ENCODE assay signal across 9 mouse cellular contexts in the genomic region with DNA sequence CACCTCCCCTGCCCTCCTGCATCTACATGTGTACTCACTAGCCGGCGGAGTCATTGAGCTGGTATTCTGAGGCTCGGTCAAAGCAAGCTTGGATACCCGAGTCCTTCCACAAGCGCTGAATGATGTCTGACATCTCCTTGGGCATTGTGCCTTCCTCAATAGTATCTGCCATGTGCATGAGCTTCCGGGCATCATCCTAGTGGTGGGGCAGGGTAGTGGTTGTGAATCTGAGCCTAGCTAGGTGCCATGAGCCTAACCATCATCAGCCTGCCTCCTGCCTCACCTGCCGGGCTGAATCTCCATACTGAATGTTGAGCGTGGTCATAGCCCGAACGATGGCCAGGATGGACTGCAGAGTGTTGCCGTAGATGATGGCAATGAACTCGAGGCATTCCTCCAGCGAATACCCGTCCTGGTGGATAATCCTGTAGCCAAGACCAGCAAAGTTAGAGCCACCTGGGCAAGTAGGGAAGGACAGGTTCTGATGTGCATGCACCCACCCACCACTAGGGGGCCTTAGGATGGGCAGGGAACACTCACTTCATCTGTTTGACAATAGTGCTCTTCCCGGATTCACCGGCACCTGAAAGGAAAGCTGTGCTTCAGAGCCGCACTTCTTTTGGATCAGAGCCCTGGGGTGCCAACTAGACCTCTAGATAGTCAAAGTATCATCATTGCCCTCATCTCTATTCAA. TPM values are rescaled to one million over a fixed set of nuclear protein-coding genes. Genes with fewer than 3 reads are reported as not detected.
DNase-seq lines count a peak whose midpoint lies in the region; ATAC-seq and TF ChIP-seq lines count a peak whose summit lies in the region.
"Had no signal": no experiment of that assay in that cellular context is flagged by ENCODE, and none has a peak within 500 bp of the region (broad histone marks: within the 10 kb centered on the region; RNA-seq: fewer than 3 reads in every experiment).

No protein-coding gene starts in this region.

- H3K9ac ChIP-seq in embryonic facial prominence, embryonic 12.5 days = no peak overlapping the region

- peaks cover 19% of the 10 kb centered on the region for H3K4me1 ChIP-seq in embryonic facial prominence, embryonic 12.5 days

- no peaks in the 10 kb centered on the region for H3K9me3 ChIP-seq in embryonic facial prominence, embryonic 12.5 days

- no peak for ATAC-seq in embryonic facial prominence, embryonic 12.5 days (ENCODE audit: insufficient number of reproducible peaks, insufficient read depth, low FRiP score, low TSS enrichment)

- WGBS in embryonic facial prominence, embryonic 12.5 days = 21% methylated on average over 17 of the region's 17 CpGs

- no peak overlapping the region for H3K4me3 ChIP-seq in layer of hippocampus, adult 2 months
- no peak overlapping the region for H3K4me3 ChIP-seq in embryonic facial prominence, embryonic 12.5 days

- H3K4me2 ChIP-seq in embryonic facial prominence, embryonic 12.5 days (replicated peaks) = peak overlapping the region; percentile 57; the same call in 1 of the 2 replicates

- DNase-seq in layer of hippocampus, adult 2 months (ENCODE audit: low spot score in 2 of 2) = peak in 1 of 2 experiments; percentile 54
- no peak for DNase-seq in layer of hippocampus, adult 9-10 months (ENCODE audit: low spot score)
- DNase-seq in T-cell, adult 2 months (ENCODE audit: low spot score) = peak; percentile 60
- DNase-seq in kidney, postnatal 4 days = peak; percentile 67 to 74
- peak; percentile 80 for DNase-seq in naive thymus-derived CD4-positive, alpha-beta T cell, adult 2 months (ENCODE audit: low read depth)
- DNase-seq in right cerebral cortex, postnatal 36 days (ENCODE audit: low spot score in 2 of 2) = no peak
- DNase-seq in right cerebral cortex, postnatal 14 days = no peak

- H3K36me3 ChIP-seq in embryonic facial prominence, embryonic 12.5 days = peaks cover 9% of the 10 kb centered on the region

- TF ChIP-seq CTCF in layer of hippocampus, adult 2 months (conservative IDR thresholded peaks at IDR 0.05) = peak; percentile 73

- H3K27ac ChIP-seq in layer of hippocampus, adult 2 months = no peak overlapping the region
- no peak overlapping the region for H3K27ac ChIP-seq in embryonic facial prominence, embryonic 12.5 days

- H3K27me3 ChIP-seq in embryonic facial prominence, embryonic 12.5 days = peaks cover 35% of the 10 kb centered on the region

RNA-seq across cellular contexts. Expression of a gene that starts 2.3 kb away (rescaled TPM):
- under 1 TPM in 1 of 2 experiments, not detected in 1; 0.17 TPM for total RNA-seq in layer of hippocampus, adult 2 months (2021)
- 1.4 and 3.0 TPM in 2 replicates for polyA plus RNA-seq in embryonic facial prominence, embryonic 12.5 days (2016; fragmentation: Nextera tagmentation; extraction: Ambion mirVana)
- total RNA-seq: heart, adult 18-20 months had no signal

RNA-seq across cellular contexts. Expression of a gene that starts 7.9 kb away (rescaled TPM):
- 10 to 100 TPM; 55.7 to 65.0 TPM for total RNA-seq in layer of hippocampus, adult 2 months (2021)
- polyA plus RNA-seq in embryonic facial prominence, embryonic 12.5 days (2016; fragmentation: Nextera tagmentation; extraction: Ambion mirVana) = 8.2 and 8.3 TPM in 2 replicates

RNA-seq across cellular contexts. Expression of a gene that starts 33.0 kb away (rescaled TPM):
- total RNA-seq in layer of hippocampus, adult 2 months (2021) = 1 to 10 TPM; 2.8 to 3.5 TPM
- 52.4 and 53.1 TPM in 2 replicates for polyA plus RNA-seq in embryonic facial prominence, embryonic 12.5 days (2016; fragmentation: Nextera tagmentation; extraction: Ambion mirVana)

RNA-seq across cellular contexts. Expression of a gene that starts 42.1 kb away (rescaled TPM):
- 100 to 1,000 TPM; 208 to 222 TPM for total RNA-seq in layer of hippocampus, adult 2 months (2021)
- 439 and 443 TPM in 2 replicates for polyA plus RNA-seq in embryonic facial prominence, embryonic 12.5 days (2016; fragmentation: Nextera tagmentation; extraction: Ambion mirVana)

Comparison
In these comparisons a context has a peak if more than half of its experiments do, and no peak if none do; other contexts are left out.
1. DNase-seq: peak in T-cell, adult 2 months (single experiment), kidney, postnatal 4 days (2 of 2) and naive thymus-derived CD4-positive, alpha-beta T cell, adult 2 months (single experiment); none in layer of hippocampus, adult 9-10 months (single experiment), right cerebral cortex, postnatal 36 days (0 of 2) and right cerebral cortex, postnatal 14 days (single experiment).